ENCODE assay signal across 23 mouse cellular contexts in genomic region chr7:110101266-110101665, GRCm38 (mm10). TPM values are rescaled to one million over a fixed set of nuclear protein-coding genes. Genes with fewer than 3 reads are reported as not detected.
A peak's percentile ranks its signal among the peaks of the same experiment; 100 is the strongest.
DNase-seq lines count a peak whose midpoint lies in the region; ATAC-seq and TF ChIP-seq lines count a peak whose summit lies in the region.
"Had no signal": no experiment of that assay in that cellular context is flagged by ENCODE, and none has a peak within 500 bp of the region (broad histone marks: within the 10 kb centered on the region; RNA-seq: fewer than 3 reads in every experiment).

No protein-coding gene starts in this region.

- peaks cover 6% of the 10 kb centered on the region for H3K36me3 ChIP-seq in kidney, embryonic 15.5 days
- H3K36me3 ChIP-seq in lung, postnatal 0 days (ENCODE audit: insufficient read depth, low read length): no peaks in the 10 kb centered on the region
- H3K36me3 ChIP-seq in limb, embryonic 10.5 days: peaks cover 15% of the 10 kb centered on the region
- peaks cover 9% of the 10 kb centered on the region for H3K36me3 ChIP-seq in midbrain, embryonic 14.5 days (ENCODE audit: control insufficient read depth, insufficient read depth, low read length)

- 63% methylated on average over 5 of the region's 5 CpGs for WGBS in kidney, embryonic 15.5 days
- WGBS in lung, postnatal 0 days: 43% methylated on average over 5 of the region's 5 CpGs
- WGBS in lung, adult 2 months: 70% methylated on average over 5 of the region's 5 CpGs
- 77% methylated on average over 5 of the region's 5 CpGs for WGBS in limb, embryonic 10.5 days
- WGBS in midbrain, embryonic 14.5 days: 89% methylated on average over 5 of the region's 5 CpGs

- peaks cover 29% of the 10 kb centered on the region for H3K4me1 ChIP-seq in kidney, embryonic 15.5 days
- H3K4me1 ChIP-seq in lung, postnatal 0 days (ENCODE audit: insufficient read depth, low read depth, low read length): no peaks in the 10 kb centered on the region
- peaks cover 2% of the 10 kb centered on the region; the same call in 1 of the 2 replicates for H3K4me1 ChIP-seq in lung, adult 2 months (ENCODE audit: control insufficient read depth, insufficient read depth, low read length)
- H3K4me1 ChIP-seq in limb, embryonic 10.5 days: 0 out of 2 replicates have a peak, but pooled peaks cover 7% of the 10 kb centered on the region
- no peaks in the 10 kb centered on the region for H3K4me1 ChIP-seq in midbrain, embryonic 14.5 days (ENCODE audit: control insufficient read depth, insufficient read depth, low read length)
- H3K4me1 ChIP-seq: forebrain, embryonic 13.5 days; hindbrain, embryonic 15.5 days; midbrain, embryonic 15.5 days; neural tube, embryonic 13.5 days had no signal

- TF ChIP-seq CTCF in lung, postnatal 0 days (IDR thresholded peaks at IDR 0.05): no peak
- TF ChIP-seq CTCF in lung, adult 2 months (IDR thresholded peaks at IDR 0.05; ENCODE audit: insufficient read depth, low read length): no peak

- TF ChIP-seq EP300 in lung, postnatal 0 days (IDR thresholded peaks at IDR 0.05): no peak

- H3K4me2 ChIP-seq in kidney, embryonic 15.5 days: no peak overlapping the region
- no peak overlapping the region for H3K4me2 ChIP-seq in lung, postnatal 0 days (replicated peaks; ENCODE audit: low read depth, low read length)
- H3K4me2 ChIP-seq in midbrain, embryonic 14.5 days (ENCODE audit: low read length): no peak overlapping the region
- H3K4me2 ChIP-seq: embryonic facial prominence, embryonic 12.5 days; forebrain, embryonic 13.5 days; hindbrain, embryonic 15.5 days; midbrain, embryonic 15.5 days; neural tube, embryonic 13.5 days had no signal

- no peak overlapping the region for H3K9ac ChIP-seq in kidney, embryonic 15.5 days
- no peak overlapping the region for H3K9ac ChIP-seq in lung, postnatal 0 days (replicated peaks; ENCODE audit: low read depth)
- H3K9ac ChIP-seq in midbrain, embryonic 14.5 days (replicated peaks; ENCODE audit: low read length): no peak overlapping the region
- H3K9ac ChIP-seq: embryonic facial prominence, embryonic 12.5 days; forebrain, embryonic 13.5 days; hindbrain, embryonic 15.5 days; liver, embryonic 14.5 days; midbrain, embryonic 15.5 days; neural tube, embryonic 13.5 days had no signal

- DNase-seq in kidney, postnatal 36 days: no peak
- no peak for DNase-seq in lung, postnatal 0 days (ENCODE audit: low spot score)
- DNase-seq in lung, adult 2 months: no peak
- DNase-seq in limb, embryonic 10.5 days (ENCODE audit: low spot score): no peak
- no peak for DNase-seq in urinary bladder, postnatal 14 days (ENCODE audit: low spot score)
- no peak for DNase-seq in midbrain, embryonic 14.5 days
- DNase-seq: cerebellum, adult 11 months; cerebellum, postnatal 10 days; layer of hippocampus, postnatal 36 days; retina, postnatal 1 day; right cerebral cortex, postnatal 25 days; spleen, adult 18-20 months had no signal

- ATAC-seq in kidney, embryonic 15.5 days (replicated peaks; ENCODE audit: low FRiP score): no peak
- peak; percentile 25; the same call in 1 of the 2 replicates for ATAC-seq in lung, postnatal 0 days
- ATAC-seq in midbrain, embryonic 14.5 days (ENCODE audit: low FRiP score, low TSS enrichment): no peak
- ATAC-seq in granulocyte monocyte progenitor cell, adult 5-6 weeks (replicated peaks; ENCODE audit: poor library complexity, severe bottlenecking): no peak
- ATAC-seq: forebrain, embryonic 13.5 days; midbrain, embryonic 15.5 days; Patski had no signal

- peak overlapping the region; percentile 81 for H3K27ac ChIP-seq in kidney, embryonic 15.5 days
- H3K27ac ChIP-seq in lung, postnatal 0 days (ENCODE audit: low read length): peak overlapping the region; percentile 62; the same call in 1 of the 2 replicates
- peak overlapping the region; percentile 30; the same call in 1 of the 2 replicates for H3K27ac ChIP-seq in limb, embryonic 10.5 days
- H3K27ac ChIP-seq in midbrain, embryonic 14.5 days (replicated peaks; ENCODE audit: low read depth, low read length): no peak overlapping the region
- H3K27ac ChIP-seq: embryonic facial prominence, embryonic 12.5 days; forebrain, embryonic 13.5 days; heart, embryonic 10.5 days; hindbrain, embryonic 15.5 days; liver, embryonic 14.5 days; midbrain, embryonic 15.5 days; neural tube, embryonic 13.5 days had no signal

- TF ChIP-seq POLR2A in lung, adult 2 months (IDR thresholded peaks at IDR 0.05; ENCODE audit: borderline replicate concordance, extremely low read depth, low read depth, low read length): no peak

- H3K27me3 ChIP-seq in kidney, embryonic 15.5 days: no peaks in the 10 kb centered on the region
- no peaks in the 10 kb centered on the region for H3K27me3 ChIP-seq in lung, postnatal 0 days (replicated peaks; ENCODE audit: insufficient read depth, low read length)
- H3K27me3 ChIP-seq in limb, embryonic 10.5 days (ENCODE audit: low read depth, poor library complexity, severe bottlenecking): no peaks in the 10 kb centered on the region
- no peaks in the 10 kb centered on the region for H3K27me3 ChIP-seq in midbrain, embryonic 14.5 days (ENCODE audit: control insufficient read depth, insufficient read depth, low read length)
- H3K27me3 ChIP-seq: embryonic facial prominence, embryonic 12.5 days; forebrain, embryonic 13.5 days; hindbrain, embryonic 15.5 days; midbrain, embryonic 15.5 days; neural tube, embryonic 13.5 days; Patski had no signal

- H3K4me3 ChIP-seq in kidney, embryonic 15.5 days (replicated peaks): no peak overlapping the region
- no peak overlapping the region for H3K4me3 ChIP-seq in lung, postnatal 0 days (ENCODE audit: low read depth, low read length)
- no peak overlapping the region for H3K4me3 ChIP-seq in lung, adult 2 months (replicated peaks; ENCODE audit: extremely low read depth, low read depth, low read length)
- no peak overlapping the region for H3K4me3 ChIP-seq in limb, embryonic 10.5 days
- no peak overlapping the region for H3K4me3 ChIP-seq in midbrain, embryonic 14.5 days (replicated peaks; ENCODE audit: low read depth, low read length)
- H3K4me3 ChIP-seq: embryonic facial prominence, embryonic 12.5 days; forebrain, embryonic 13.5 days; heart, embryonic 10.5 days; hindbrain, embryonic 15.5 days; midbrain, embryonic 15.5 days; myocyte; neural tube, embryonic 13.5 days had no signal

- H3K9me3 ChIP-seq in kidney, embryonic 15.5 days (replicated peaks): no peaks in the 10 kb centered on the region
- H3K9me3 ChIP-seq in lung, postnatal 0 days (ENCODE audit: low read length): no peaks in the 10 kb centered on the region
- no peaks in the 10 kb centered on the region for H3K9me3 ChIP-seq in limb, embryonic 10.5 days (replicated peaks)
- H3K9me3 ChIP-seq in midbrain, embryonic 14.5 days (ENCODE audit: control insufficient read depth, low read length): no peaks in the 10 kb centered on the region
- H3K9me3 ChIP-seq: embryonic facial prominence, embryonic 12.5 days; forebrain, embryonic 13.5 days; heart, embryonic 10.5 days; hindbrain, embryonic 15.5 days; midbrain, embryonic 15.5 days; neural tube, embryonic 13.5 days had no signal

RNA-seq across cellular contexts. Expression of gene Wee1, which starts 20.6 kb away (rescaled TPM):
- polyA plus RNA-seq in kidney, embryonic 15.5 days (2015; fragmentation: Nextera tagmentation; extraction: Ambion mirVana): 25.1 and 26.6 TPM in 2 replicates
- polyA plus RNA-seq in lung, postnatal 0 days (2015; fragmentation: Nextera tagmentation; extraction: Ambion mirVana): 7.9 and 8.6 TPM in 2 replicates
- 2.9 and 5.9 TPM in 2 replicates for polyA plus RNA-seq in lung, adult 2 months (2012; rRNA removed)
- polyA plus RNA-seq in limb, embryonic 10.5 days (2016; fragmentation: Nextera tagmentation; extraction: Ambion mirVana): 33.0 and 34.8 TPM in 2 replicates
- polyA plus RNA-seq in midbrain, embryonic 14.5 days (2014; fragmentation: Nextera tagmentation; extraction: Ambion mirVana): 3.8 and 7.9 TPM in 2 replicates
- 50.6 and 50.9 TPM in 2 replicates for total RNA-seq in granulocyte monocyte progenitor cell, adult 5-6 weeks (2014; fragmentation: Nextera tagmentation)
- 31.9 and 33.1 TPM in 2 replicates for total RNA-seq in granulocyte monocyte progenitor cell, adult 5-6 weeks (2017)

RNA-seq across cellular contexts. Expression of gene Zfp143, which starts 40.2 kb away (rescaled TPM):
- 19.0 and 21.0 TPM in 2 replicates for polyA plus RNA-seq in kidney, embryonic 15.5 days (2015; fragmentation: Nextera tagmentation; extraction: Ambion mirVana)
- polyA plus RNA-seq in lung, postnatal 0 days (2015; fragmentation: Nextera tagmentation; extraction: Ambion mirVana): 10.6 and 12.1 TPM in 2 replicates
- polyA plus RNA-seq in lung, adult 2 months (2012; rRNA removed): 12.5 and 15.0 TPM in 2 replicates
- polyA plus RNA-seq in limb, embryonic 10.5 days (2016; fragmentation: Nextera tagmentation; extraction: Ambion mirVana): 23.8 and 27.5 TPM in 2 replicates
- polyA plus RNA-seq in midbrain, embryonic 14.5 days (2014; fragmentation: Nextera tagmentation; extraction: Ambion mirVana): 14.4 and 21.7 TPM in 2 replicates
- total RNA-seq in granulocyte monocyte progenitor cell, adult 5-6 weeks (2014; fragmentation: Nextera tagmentation): 13.4 and 21.6 TPM in 2 replicates
- total RNA-seq in granulocyte monocyte progenitor cell, adult 5-6 weeks (2017): 27.1 and 37.4 TPM in 2 replicates
